Mouse (Mus musculus): ENCODE measurements at regions not wholly inside any gene's neighbourhood (a gene's known extent, or its start where the extent isn't known, plus 50 kb on each side); places are given as distances from the start of the nearest gene placed in this dataset.

GRCm38 (mm10) chr15:93913462-93913861 lies 317.8 kb upstream of the Prickle1 start:
- Histone ChIP-seq H3K36me3 (ENCODE audit: control insufficient read depth, insufficient read depth, low read length) (no peaks in the 10 kb centered on the region), H3K4me1 (ENCODE audit: control insufficient read depth, insufficient read depth, low read length) (no peaks in the 10 kb centered on the region; the same call in none of the 2 replicates), H3K79me2 (replicated peaks; ENCODE audit: control insufficient read depth, insufficient read depth, low read length) (no peaks in the 10 kb centered on the region), H3K27me3 (ENCODE audit: control insufficient read depth, insufficient read depth, low read length) (no peaks in the 10 kb centered on the region), H3K27ac (no peak overlapping the region), H3K4me3 (no peak overlapping the region), H3K9ac (ENCODE audit: low read depth, low read length) (no peak overlapping the region)
- TF ChIP-seq POLR2A (IDR thresholded peaks at IDR 0.05; ENCODE audit: insufficient read depth, low read depth, low read length) (no peak), CTCF (IDR thresholded peaks at IDR 0.05) (no peak), EP300 (IDR thresholded peaks at IDR 0.05; ENCODE audit: insufficient read depth, low read depth, low read length) (no peak)
- no peak for DNase-seq
- 81% methylated on average over 5 of the region's 5 CpGs for WGBS
- intact Hi-C loops (cut with DNase I), result no loop called here

- no peak for DNase-seq
- Histone ChIP-seq H3K27ac (no peak overlapping the region), H3K4me3 (no peak overlapping the region), H3K27me3 (ENCODE audit: control insufficient read depth, insufficient read depth, low read length) (no peaks in the 10 kb centered on the region), H3K36me3 (ENCODE audit: control insufficient read depth, insufficient read depth, low read length) (no peaks in the 10 kb centered on the region), H3K79me2 (replicated peaks; ENCODE audit: control insufficient read depth, insufficient read depth, low read length) (no peaks in the 10 kb centered on the region), H3K4me1 (ENCODE audit: control insufficient read depth, insufficient read depth, low read length) (no peaks in the 10 kb centered on the region; the same call in none of the 2 replicates), H3K9ac (ENCODE audit: low read depth, low read length) (no peak overlapping the region)
- no peak for TF ChIP-seq EP300 (IDR thresholded peaks at IDR 0.05; ENCODE audit: insufficient read depth, low read depth, low read length)
- TF ChIP-seq POLR2A (IDR thresholded peaks at IDR 0.05; ENCODE audit: insufficient read depth, low read depth, low read length), result no peak
- TF ChIP-seq CTCF (IDR thresholded peaks at IDR 0.05), result no peak
- intact Hi-C loops (cut with DNase I), result no loop called here
- 70% methylated on average over 7 of the region's 7 CpGs for WGBS
Observed at GRCm38 (mm10) chr15:93913041-93913440, 317.4 kb upstream of the Prickle1 start.

- Histone ChIP-seq H3K27ac (no peak overlapping the region), H3K79me2 (replicated peaks; ENCODE audit: control insufficient read depth, insufficient read depth, low read length) (no peaks in the 10 kb centered on the region), H3K27me3 (ENCODE audit: control insufficient read depth, insufficient read depth, low read length) (no peaks in the 10 kb centered on the region), H3K36me3 (ENCODE audit: control insufficient read depth, insufficient read depth, low read length) (no peaks in the 10 kb centered on the region), H3K9ac (ENCODE audit: low read depth, low read length) (no peak overlapping the region), H3K4me1 (ENCODE audit: control insufficient read depth, insufficient read depth, low read length) (no peaks in the 10 kb centered on the region), H3K4me3 (no peak overlapping the region)
- WGBS, result 82% methylated on average over 11 of the region's 11 CpGs
- TF ChIP-seq EP300 (IDR thresholded peaks at IDR 0.05; ENCODE audit: insufficient read depth, low read depth, low read length), result no peak
- no peak for TF ChIP-seq POLR2A (IDR thresholded peaks at IDR 0.05; ENCODE audit: insufficient read depth, low read depth, low read length)
- TF ChIP-seq CTCF (IDR thresholded peaks at IDR 0.05), result no peak
- no peak for DNase-seq
- intact Hi-C loops (cut with DNase I), result no loop called here
Observed at GRCm38 (mm10) chr15:93910981-93911431, 315.3 kb upstream of the Prickle1 start.

- Histone ChIP-seq H3K9ac (ENCODE audit: low read depth, low read length) (no peak overlapping the region), H3K27ac (no peak overlapping the region), H3K36me3 (ENCODE audit: control insufficient read depth, insufficient read depth, low read length) (no peaks in the 10 kb centered on the region), H3K79me2 (replicated peaks; ENCODE audit: control insufficient read depth, insufficient read depth, low read length) (no peaks in the 10 kb centered on the region), H3K27me3 (ENCODE audit: control insufficient read depth, insufficient read depth, low read length) (no peaks in the 10 kb centered on the region), H3K4me1 (ENCODE audit: control insufficient read depth, insufficient read depth, low read length) (no peaks in the 10 kb centered on the region), H3K4me3 (no peak overlapping the region)
- no peak for DNase-seq
- TF ChIP-seq CTCF (IDR thresholded peaks at IDR 0.05), result no peak
- no peak for TF ChIP-seq POLR2A (IDR thresholded peaks at IDR 0.05; ENCODE audit: insufficient read depth, low read depth, low read length)
- no peak for TF ChIP-seq EP300 (IDR thresholded peaks at IDR 0.05; ENCODE audit: insufficient read depth, low read depth, low read length)
- intact Hi-C loops (cut with DNase I), result no loop called here
- WGBS, result 82% methylated on average over 3 of the region's 3 CpGs
Observed at GRCm38 (mm10) chr15:93910158-93910557, 314.5 kb upstream of the Prickle1 start.

- no peak overlapping the region for H3K27ac ChIP-seq
- H3K79me2 ChIP-seq (replicated peaks; ENCODE audit: control insufficient read depth, insufficient read depth, low read length), result no peaks in the 10 kb centered on the region
- 90% methylated on average over 18 of the region's 18 CpGs for WGBS
- no peak overlapping the region for H3K9ac ChIP-seq (ENCODE audit: low read depth, low read length)
- H3K4me1 ChIP-seq (ENCODE audit: control insufficient read depth, insufficient read depth, low read length), result no peaks in the 10 kb centered on the region
- intact Hi-C loops (cut with DNase I), result no loop called here
- H3K36me3 ChIP-seq (ENCODE audit: control insufficient read depth, insufficient read depth, low read length), result no peaks in the 10 kb centered on the region
- DNase-seq, result no peak
- TF ChIP-seq CTCF (IDR thresholded peaks at IDR 0.05) (no peak), POLR2A (IDR thresholded peaks at IDR 0.05; ENCODE audit: insufficient read depth, low read depth, low read length) (no peak), EP300 (IDR thresholded peaks at IDR 0.05; ENCODE audit: insufficient read depth, low read depth, low read length) (no peak)
- H3K4me3 ChIP-seq, result no peak overlapping the region
- no peaks in the 10 kb centered on the region for H3K27me3 ChIP-seq (ENCODE audit: control insufficient read depth, insufficient read depth, low read length)
Observed at GRCm38 (mm10) chr15:93903671-93904603, 308.2 kb upstream of the Prickle1 start.

GRCm38 (mm10) chr15:93882826-93883225 lies 287.1 kb upstream of the Prickle1 start:
- Histone ChIP-seq H3K4me1 (ENCODE audit: control insufficient read depth, insufficient read depth, low read length) (no peaks in the 10 kb centered on the region), H3K27ac (no peak overlapping the region), H3K79me2 (replicated peaks; ENCODE audit: control insufficient read depth, insufficient read depth, low read length) (no peaks in the 10 kb centered on the region), H3K27me3 (ENCODE audit: control insufficient read depth, insufficient read depth, low read length) (no peaks in the 10 kb centered on the region), H3K36me3 (ENCODE audit: control insufficient read depth, insufficient read depth, low read length) (no peaks in the 10 kb centered on the region), H3K9ac (ENCODE audit: low read depth, low read length) (no peak overlapping the region), H3K4me3 (no peak overlapping the region)
- 91% methylated on average over 8 of the region's 8 CpGs for WGBS
- TF ChIP-seq EP300 (IDR thresholded peaks at IDR 0.05; ENCODE audit: insufficient read depth, low read depth, low read length) (no peak), CTCF (IDR thresholded peaks at IDR 0.05) (no peak), POLR2A (IDR thresholded peaks at IDR 0.05; ENCODE audit: insufficient read depth, low read depth, low read length) (no peak)
- intact Hi-C loops (cut with DNase I), result no loop called here
- DNase-seq, result no peak
